Mouse (Mus musculus): ENCODE results near the gene Zbtb3.

Zbtb3 gene

DNA sequence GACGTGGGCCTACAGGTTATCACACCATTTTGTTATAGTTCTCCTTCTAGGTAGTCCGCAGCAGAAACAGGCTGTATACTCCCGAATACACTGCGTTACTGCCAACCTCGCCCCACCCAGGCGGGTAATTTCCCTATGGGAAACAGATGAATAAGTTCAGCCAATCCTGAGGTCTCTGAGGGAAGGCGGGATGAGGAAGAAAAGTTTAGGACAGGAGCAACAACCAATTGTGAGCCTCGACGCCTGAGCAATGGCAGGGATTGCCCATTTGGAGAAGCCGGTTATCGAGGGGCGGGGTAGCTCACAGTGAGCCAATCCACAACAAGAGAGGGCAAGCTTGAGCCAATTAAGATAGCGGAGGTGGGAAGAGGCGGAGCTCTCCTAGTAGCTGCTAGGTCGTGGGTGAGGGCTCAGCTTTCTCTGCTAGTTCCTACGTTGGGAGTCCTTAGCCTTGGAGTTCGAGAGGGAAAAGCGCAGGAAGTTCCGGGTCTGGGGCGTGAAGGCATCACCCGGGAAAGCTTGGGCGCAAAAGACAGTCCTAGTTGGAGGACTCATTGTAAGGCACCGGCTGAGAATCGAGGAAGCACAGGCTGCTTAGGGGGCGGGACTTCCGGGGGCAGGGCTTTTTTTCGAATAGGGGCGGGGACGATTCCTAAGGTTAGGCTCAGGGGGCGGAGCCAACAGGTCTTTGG, at the start of gene Zbtb3:
Gene Zbtb3, plus strand, starts transcription at position 426 of the 692 bp plus-strand sequence.
- peak; percentile 98 for DNase-seq (ENCODE audit: low read depth)

GRCm38 (mm10) chr19:8755652-8756051, 46.7 kb upstream of the Zbtb3 start:
- DNase-seq (ENCODE audit: low read depth) = peak; percentile 18

- peak; percentile 99 for DNase-seq (ENCODE audit: low read depth)
Measured at GRCm38 (mm10) chr19:8756635-8757387, 45.5 kb upstream of the Zbtb3 start, which contains the start of gene Nxf1. Gene Nxf1, plus strand, starts transcription at chr19:8757073.

DNA sequence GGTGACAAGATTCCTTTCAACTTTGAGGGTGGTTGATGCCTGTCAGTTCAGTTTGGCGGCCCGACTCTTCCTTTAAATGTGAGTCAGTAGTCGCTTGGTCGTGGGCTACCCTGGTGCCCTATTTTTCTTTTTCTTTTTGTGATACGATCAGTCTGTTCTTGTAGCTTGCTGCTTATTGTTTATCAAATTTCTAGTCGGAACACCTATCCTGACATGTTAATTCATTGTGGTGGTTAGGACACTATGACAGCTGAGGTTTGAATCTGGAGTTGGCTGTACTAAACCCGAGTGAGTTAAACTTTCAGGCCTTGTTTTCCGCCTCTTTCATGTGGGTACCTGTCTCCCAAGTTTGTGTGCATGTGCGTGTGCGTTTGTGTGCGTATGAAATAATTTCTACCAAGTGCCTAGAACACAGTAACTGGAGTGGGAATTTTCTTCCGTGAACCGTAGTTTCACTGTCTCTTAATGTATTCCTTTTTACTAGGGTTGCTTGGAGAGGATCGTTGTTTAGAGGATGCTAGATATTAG, 44.8 kb upstream of the Zbtb3 start:
- DNase-seq (ENCODE audit: low read depth) = peak; percentile 17

DNA sequence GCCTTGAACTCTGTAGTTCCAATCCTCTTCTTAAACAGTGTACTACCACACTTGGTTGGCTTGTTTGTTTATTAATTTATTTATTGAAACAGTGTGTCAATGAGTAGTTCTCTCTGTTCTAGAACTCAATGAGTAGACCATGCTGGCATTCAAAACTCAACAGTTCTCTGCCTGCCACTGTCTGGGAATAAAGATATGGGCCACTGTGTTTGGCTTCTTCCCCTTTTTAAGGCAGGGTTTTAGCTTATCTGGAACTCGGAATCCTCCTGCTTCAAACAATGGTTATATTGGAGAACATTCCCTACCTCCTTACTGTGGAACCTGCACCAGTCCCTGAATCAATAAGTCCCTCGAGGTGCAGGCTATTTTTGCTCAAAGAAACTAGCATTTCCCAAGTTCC, 43.5 kb upstream of the Zbtb3 start:
- no peak for DNase-seq (ENCODE audit: low read depth)

DNA sequence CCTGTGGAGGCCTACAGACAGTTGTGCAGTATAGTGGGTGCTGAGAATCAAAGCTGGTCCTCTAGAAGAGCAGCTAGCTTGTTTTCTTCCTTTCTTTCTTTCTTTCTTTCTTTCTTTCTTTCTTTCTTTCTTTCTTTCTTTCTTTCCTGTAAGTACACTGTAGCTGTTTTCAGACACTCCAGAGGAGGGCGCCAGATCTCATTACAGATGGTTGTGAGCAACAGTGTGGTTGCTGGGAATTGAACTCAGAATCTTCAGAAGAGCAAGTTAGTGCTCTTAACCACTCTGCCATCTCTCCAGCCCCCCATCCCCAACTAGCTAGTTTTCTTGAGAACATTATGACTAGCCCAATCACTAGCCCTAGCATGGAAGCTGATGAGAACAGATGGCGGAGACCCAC, 41.6 kb upstream of the Zbtb3 start:
- DNase-seq (ENCODE audit: low read depth) = no peak

GRCm38 (mm10) chr19:8763276-8763675, 39.1 kb upstream of the Zbtb3 start:
- no peak for DNase-seq (ENCODE audit: low read depth)

DNA sequence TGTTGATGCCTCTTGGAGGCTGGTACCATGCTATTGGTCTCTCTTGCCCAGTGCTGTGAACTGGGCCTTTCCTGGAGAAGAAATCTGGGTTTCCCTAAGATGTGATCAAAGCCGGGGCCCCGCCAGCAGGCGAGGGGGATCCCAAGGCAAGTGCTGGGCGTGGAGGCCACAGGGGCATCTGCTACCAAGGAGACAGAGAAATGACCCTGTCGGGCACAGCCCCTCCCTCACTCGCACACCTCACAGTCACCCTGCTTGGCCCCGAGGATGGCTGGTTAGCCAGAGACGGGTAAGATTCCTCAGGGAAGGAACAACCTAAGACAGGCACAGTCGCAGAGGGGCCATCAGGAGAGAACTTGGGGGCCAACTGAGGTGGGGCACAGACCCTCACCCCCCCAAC, 36.8 kb upstream of the Zbtb3 start:
- no peak for DNase-seq (ENCODE audit: low read depth)

DNA sequence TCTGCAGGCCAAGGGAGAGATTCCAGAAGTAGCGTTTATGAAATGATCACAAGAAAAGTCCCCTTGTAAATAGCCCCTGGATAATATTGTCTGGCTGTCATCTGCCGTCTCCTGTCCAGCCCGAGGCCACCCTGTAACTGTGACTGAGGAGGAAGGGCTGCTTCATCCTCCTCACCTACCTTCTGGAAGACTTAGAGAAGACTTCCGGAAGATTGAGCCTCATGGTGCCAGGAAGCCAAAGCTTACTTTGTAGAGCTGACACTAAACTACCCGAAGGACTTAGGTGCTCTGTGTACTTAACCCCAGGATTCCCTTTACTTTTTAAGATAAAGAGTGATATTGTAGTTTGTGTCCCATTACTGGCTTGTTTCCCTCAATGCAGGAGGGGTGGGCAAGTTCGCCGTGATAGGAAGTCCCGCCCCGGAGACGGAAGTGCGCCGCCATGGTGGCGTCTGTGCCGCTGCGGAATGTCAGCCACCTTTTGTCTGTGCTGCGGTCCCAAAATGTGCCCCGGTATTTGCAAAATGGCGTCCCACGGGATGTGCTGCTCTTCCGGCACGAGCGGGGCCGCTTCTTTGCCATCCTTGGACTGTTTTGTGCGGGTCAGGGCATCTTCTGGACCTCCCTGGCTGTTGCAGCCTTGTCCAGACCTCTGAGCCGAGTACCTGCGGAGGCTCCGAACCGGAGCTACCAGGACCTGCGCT, 31.6 kb upstream of the Zbtb3 start, which contains the start of gene Tmem223:
Gene Tmem223, plus strand, starts transcription at position 430 of the 704 bp plus-strand sequence.
- DNase-seq (ENCODE audit: low read depth) = no peak

- DNase-seq (ENCODE audit: low read depth) = no peak
Measured at GRCm38 (mm10) chr19:8772996-8773395, 29.4 kb upstream of the Zbtb3 start.

DNA sequence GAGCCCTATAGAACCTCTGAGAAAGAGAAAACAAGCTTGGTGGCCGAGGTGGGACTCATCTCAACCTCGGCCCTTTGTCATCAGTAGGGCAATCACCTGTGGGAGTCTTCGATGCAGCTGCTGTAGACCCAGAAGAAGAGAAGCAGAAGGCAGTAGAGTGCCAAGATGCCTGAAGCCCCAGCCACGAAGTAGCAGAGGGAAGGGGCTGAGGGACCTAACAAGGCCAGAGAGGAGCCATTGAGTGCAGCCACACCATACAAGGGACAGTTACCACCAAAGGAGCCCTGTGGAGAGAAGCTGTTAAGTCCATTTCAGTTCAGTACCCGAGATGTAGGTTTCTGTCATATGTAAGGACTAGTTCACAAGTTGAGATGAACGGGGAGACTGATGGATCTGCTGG, 28.9 kb upstream of the Zbtb3 start:
- peak; percentile 22 for DNase-seq (ENCODE audit: low read depth)

GRCm38 (mm10) chr19:8774086-8774835, 28.1 kb upstream of the Zbtb3 start, which contains the start of gene Tmem179b:
Gene Tmem179b, minus strand, starts transcription at chr19:8774467.
- peak; percentile 98 for DNase-seq (ENCODE audit: low read depth)

DNA sequence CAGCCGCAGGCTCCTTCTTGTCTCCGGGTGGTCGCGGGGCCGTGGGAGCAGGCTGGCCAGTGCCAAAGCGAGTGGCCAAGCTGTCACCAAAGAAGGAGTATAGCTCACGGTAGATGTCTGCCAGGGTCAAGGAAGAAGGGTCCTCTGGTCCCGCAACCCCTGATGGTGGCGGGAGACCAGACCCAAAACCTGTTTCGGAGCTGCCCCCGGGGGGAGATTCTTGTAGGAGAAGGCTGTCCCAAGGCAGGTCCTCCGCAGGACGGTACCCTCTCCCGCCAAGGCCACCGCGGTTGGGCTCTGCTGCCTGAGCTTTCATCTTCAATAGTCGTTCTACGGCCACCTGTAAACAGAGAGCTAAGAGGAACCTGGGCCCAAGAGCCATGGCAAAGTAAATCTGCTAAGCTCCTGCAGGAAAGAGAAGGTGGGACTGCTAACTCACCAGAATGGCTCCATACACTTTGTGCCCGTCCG, 27.4 kb upstream of the Zbtb3 start:
- peak; percentile 34 for DNase-seq (ENCODE audit: low read depth)

GRCm38 (mm10) chr19:8786008-8786781, 16.2 kb upstream of the Zbtb3 start, which contains the start of gene Taf6l:
Gene Taf6l, minus strand, starts transcription at chr19:8786417.
- DNase-seq (ENCODE audit: low read depth) = peak; percentile 96

- DNase-seq (ENCODE audit: low read depth) = no peak
Measured at GRCm38 (mm10) chr19:8788521-8788920, 13.8 kb upstream of the Zbtb3 start.

DNA sequence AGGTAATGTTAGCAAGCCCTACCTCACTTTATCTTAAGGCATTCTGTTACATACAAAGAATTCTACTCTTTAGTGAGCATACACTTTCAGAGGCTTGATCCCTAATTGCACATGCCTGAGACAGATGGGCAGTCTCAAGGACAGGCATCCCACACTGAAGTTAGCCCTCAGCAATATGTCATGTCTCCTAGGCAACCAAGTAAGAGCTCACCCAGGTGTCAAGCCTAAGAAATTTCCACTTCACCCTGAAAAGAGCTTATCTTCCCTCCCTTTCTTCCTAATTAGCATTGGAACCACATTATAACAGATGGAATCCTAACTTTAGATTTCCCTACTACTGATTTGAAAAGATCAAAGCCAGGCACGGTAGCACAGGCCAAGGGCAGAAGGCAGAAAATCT, 13.2 kb upstream of the Zbtb3 start:
- no peak for DNase-seq (ENCODE audit: low read depth)

- DNase-seq (ENCODE audit: low read depth) = no peak
Measured at GRCm38 (mm10) chr19:8790171-8790570, 12.2 kb upstream of the Zbtb3 start.

- DNase-seq (ENCODE audit: low read depth) = peak; percentile 99
Measured at GRCm38 (mm10) chr19:8798264-8798946, 4.0 kb upstream of the Zbtb3 start, which contains the start of gene Polr2g. Gene Polr2g, minus strand, starts transcription at chr19:8798577.

DNA sequence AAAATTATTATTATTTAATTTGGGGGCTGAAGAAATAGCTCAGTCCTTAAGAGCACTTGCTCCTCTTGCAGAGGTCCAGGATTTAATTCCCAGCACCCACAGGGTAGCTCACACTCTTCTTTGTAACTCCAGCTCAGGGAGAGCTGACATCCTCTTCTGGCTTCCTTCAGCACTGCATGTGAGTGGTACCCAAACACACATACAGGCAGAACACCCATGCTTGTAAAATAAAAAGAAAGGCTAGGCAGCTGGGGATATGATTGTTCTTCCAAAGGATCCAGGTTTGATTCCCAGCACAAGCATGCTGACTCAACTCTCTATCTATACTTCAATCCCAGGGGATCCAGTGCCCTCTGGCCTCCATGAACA, 3.4 kb upstream of the Zbtb3 start:
- peak; percentile 49 for DNase-seq (ENCODE audit: low read depth)

- peak; percentile 21 for DNase-seq (ENCODE audit: low read depth)
Measured at GRCm38 (mm10) chr19:8803204-8803780, 937 bp downstream of the Zbtb3 start.

All from NIH3T3 (cell line).